Mouse (Mus musculus) small intestine, adult 2 months (tissue): Measurements from ENCODE around the gene Runx3.

Experiments used
- CTCF ChIP-seq: fragments of 200-500 bp; IDR thresholded peaks from 2 replicates; pipeline ENCODE4 v1.5.1; 2012; ENCODE audit warnings: low read depth, mild to moderate bottlenecking, control low read depth, inconsistent platforms, low read length, moderate library complexity, mixed read lengths; ENCODE audit not compliant: insufficient replicate concordance, insufficient read length; ENCODE audit errors: extremely low read depth
- POLR2A ChIP-seq: fragments of 200-500 bp; IDR thresholded peaks from 2 replicates; pipeline ENCODE4 v1.6.1; 2012; ENCODE audit warnings: low read depth, mild to moderate bottlenecking, control low read depth, inconsistent platforms, low read length, moderate library complexity

DNA sequence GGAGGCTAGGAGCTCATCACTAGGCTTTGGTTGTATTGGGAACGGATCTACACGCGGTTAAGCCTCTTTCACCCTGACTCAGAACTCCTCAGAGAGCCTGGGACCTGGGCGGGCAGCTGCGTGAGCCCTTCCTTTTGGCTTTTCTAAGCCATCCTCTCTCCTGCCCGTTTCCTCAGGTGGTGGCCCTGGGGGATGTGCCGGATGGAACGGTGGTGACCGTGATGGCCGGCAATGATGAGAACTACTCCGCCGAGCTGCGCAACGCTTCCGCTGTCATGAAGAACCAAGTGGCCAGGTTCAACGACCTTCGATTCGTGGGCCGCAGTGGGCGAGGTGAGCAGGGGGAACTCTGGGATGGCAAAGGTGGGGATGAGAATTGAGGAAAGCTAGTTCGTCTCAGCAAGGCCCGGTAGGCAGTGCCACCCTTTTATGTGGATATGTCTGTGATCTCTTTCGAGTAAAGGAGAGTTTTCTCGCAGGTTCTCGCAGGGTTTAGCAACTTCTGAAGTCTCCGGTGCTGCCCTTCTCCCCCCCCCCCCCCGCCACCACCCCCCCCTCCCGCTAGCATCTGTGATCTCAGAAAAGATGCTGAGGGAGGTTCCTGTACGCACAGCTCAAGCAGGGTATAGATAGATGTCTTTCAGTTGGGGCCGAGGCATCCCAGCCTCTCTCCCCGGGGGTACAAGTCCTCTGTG is 34.8 kb downstream of the Runx3 start:
- TF ChIP-seq CTCF: no peak
- TF ChIP-seq POLR2A: no peak
